Mouse (Mus musculus): Measurements from ENCODE around the gene Prkch.

GRCm38 (mm10) chr12:73806003-73806402, 221.4 kb downstream of the Prkch start:
- TF ChIP-seq CTCF (IDR thresholded peaks at IDR 0.05; ENCODE audit: extremely low read depth, insufficient read depth, insufficient read length, insufficient replicate concordance), result no peak
- TF ChIP-seq POLR2A (IDR thresholded peaks at IDR 0.05; ENCODE audit: low read depth, low read length), result no peak

All from spleen, adult 2 months (tissue).